Mouse (Mus musculus) heart, embryonic 16.5 days (tissue): ENCODE measurements around the gene Spsb1. TPM values are rescaled to one million over a fixed set of nuclear protein-coding genes. Genes with fewer than 3 reads are reported as not detected.

Experiments
- ATAC-seq: fragments of 200-750 bp; cut with Nextera tagmentation; replicated peaks from 2 replicates; pipeline ENCODE4 v1.8.0; 2017; ENCODE audit warnings: moderate number of reproducible peaks; ENCODE audit not compliant: insufficient read depth, low FRiP score; ENCODE audit errors: extremely low read depth
- H3K27ac ChIP-seq: fragments of 300-500 bp; sonication (generic); 2 replicates; pipeline ENCODE4 v1.5.1; 2014; ENCODE audit warnings: mild to moderate bottlenecking, low read length, control low read depth, moderate library complexity
- H3K27me3 ChIP-seq: fragments of 300-500 bp; sonication (generic); 2 replicates; pipeline ENCODE4 v1.6.1; 2014; ENCODE audit warnings: low read length, mixed read lengths; ENCODE audit not compliant: control insufficient read depth, insufficient read depth
- H3K36me3 ChIP-seq: fragments of 300-500 bp; sonication (generic); 2 replicates; pipeline ENCODE4 v1.6.1; 2014; ENCODE audit not compliant: control insufficient read depth, insufficient read depth
- H3K4me1 ChIP-seq: fragments of 300-500 bp; sonication (generic); 2 replicates; pipeline ENCODE4 v1.6.1; 2014; ENCODE audit warnings: low read length, mixed read lengths; ENCODE audit not compliant: control insufficient read depth, insufficient read depth
- H3K4me2 ChIP-seq: fragments of 300-500 bp; sonication (generic); 2 replicates; pipeline ENCODE4 v1.6.1; 2014; ENCODE audit warnings: low read depth, mild to moderate bottlenecking, control low read depth, low read length
- H3K4me3 ChIP-seq: fragments of 300-500 bp; sonication (generic); 2 replicates; pipeline ENCODE4 v1.5.1; 2014; ENCODE audit warnings: mild to moderate bottlenecking, control low read depth, low read length
- H3K9ac ChIP-seq: fragments of 300-500 bp; sonication (generic); 2 replicates; pipeline ENCODE4 v1.6.1; 2014; ENCODE audit warnings: low read length, control low read depth
- H3K9me3 ChIP-seq: fragments of 300-500 bp; sonication (generic); replicated peaks from 2 replicates; pipeline ENCODE4 v1.6.1; 2016; ENCODE audit warnings: low read length; ENCODE audit not compliant: control insufficient read depth
- WGBS: fragments of 180-500 bp; shearing (Covaris S2); extraction: QIAGEN DNeasy Blood & Tissue Kit; methylation state at CpG from one replicate; pipeline ENCODE4 v1.1.7; 2014; 5-methylcytosine and 5-hydroxymethylcytosine counted together
- polyA plus RNA-seq: library from polyadenylated mRNA; unstranded; fragments of >200 nt; fragmentation: Nextera tagmentation; extraction: Ambion mirVana; gene quantifications from 2 replicates; pipeline ENCODE4 v1.2.1, GENCODE M21; 2015

Spsb1 gene
- polyA plus RNA-seq, 1 experiment from 2014 or later, result 12.4 TPM

- H3K27ac ChIP-seq, result no peak overlapping the region
- no peak overlapping the region for H3K9ac ChIP-seq
Measured at GRCm38 (mm10) chr4:149977181-149977580, 22.3 kb upstream of the Spsb1 start.

GRCm38 (mm10) chr4:149975730-149976254 lies 20.9 kb upstream of the Spsb1 start:
- H3K9me3 ChIP-seq, result no peaks in the 10 kb centered on the region
- no peak overlapping the region for H3K9ac ChIP-seq
- no peak for ATAC-seq
- no peaks in the 10 kb centered on the region for H3K27me3 ChIP-seq
- no peak overlapping the region for H3K4me2 ChIP-seq
- whole genome bisulfite sequencing, result 79% methylated on average over 5 of the region's 5 CpGs
- H3K27ac ChIP-seq, result no peak overlapping the region
- peaks cover 3% of the 10 kb centered on the region; the same call in 1 of the 2 replicates for H3K36me3 ChIP-seq
- peaks cover 33% of the 10 kb centered on the region for H3K4me1 ChIP-seq
- no peak overlapping the region for H3K4me3 ChIP-seq

More at GRCm38 (mm10) chr4:149977181-149977580, 22.3 kb upstream of the Spsb1 start:
- no peak overlapping the region for H3K4me2 ChIP-seq
- WGBS, result 70% methylated on average over 6 of the region's 6 CpGs
- H3K4me3 ChIP-seq, result no peak overlapping the region
- no peaks in the 10 kb centered on the region for H3K27me3 ChIP-seq
- ATAC-seq, result no peak
- no peaks in the 10 kb centered on the region for H3K9me3 ChIP-seq
- H3K36me3 ChIP-seq, result peaks cover 11% of the 10 kb centered on the region
- peaks cover 33% of the 10 kb centered on the region for H3K4me1 ChIP-seq

- WGBS, result 48% methylated on average over 8 of the region's 8 CpGs
- no peaks in the 10 kb centered on the region for H3K27me3 ChIP-seq
- H3K9me3 ChIP-seq, result no peaks in the 10 kb centered on the region
- H3K4me2 ChIP-seq, result no peak overlapping the region
- H3K27ac ChIP-seq, result no peak overlapping the region
- H3K9ac ChIP-seq, result no peak overlapping the region
- no peak for ATAC-seq
- H3K36me3 ChIP-seq, result no peaks in the 10 kb centered on the region
- no peak overlapping the region for H3K4me3 ChIP-seq
- peaks cover 33% of the 10 kb centered on the region for H3K4me1 ChIP-seq
Measured at GRCm38 (mm10) chr4:149975291-149975690, 20.4 kb upstream of the Spsb1 start.

GRCm38 (mm10) chr4:149971393-149971792 lies 16.6 kb upstream of the Spsb1 start:
- Histone ChIP-seq H3K27ac (no peak overlapping the region), H3K4me2 (no peak overlapping the region), H3K27me3 (no peaks in the 10 kb centered on the region), H3K4me1 (peaks cover 8% of the 10 kb centered on the region), H3K9me3 (no peaks in the 10 kb centered on the region), H3K9ac (no peak overlapping the region), H3K4me3 (no peak overlapping the region), H3K36me3 (no peaks in the 10 kb centered on the region)
- 53% methylated on average over 9 of the region's 9 CpGs for WGBS
- no peak for ATAC-seq

- Histone ChIP-seq H3K9ac (no peak overlapping the region), H3K4me1 (peaks cover 4% of the 10 kb centered on the region; the same call in 1 of the 2 replicates)
- 53% methylated on average over 6 of the region's 6 CpGs for WGBS
Measured at GRCm38 (mm10) chr4:149968526-149968925, 13.7 kb upstream of the Spsb1 start.

GRCm38 (mm10) chr4:149966963-149967362 lies 12.1 kb upstream of the Spsb1 start:
- no peak for ATAC-seq
- no peak overlapping the region for H3K4me3 ChIP-seq

More at GRCm38 (mm10) chr4:149968526-149968925, 13.7 kb upstream of the Spsb1 start:
- Histone ChIP-seq H3K4me2 (no peak overlapping the region), H3K36me3 (no peaks in the 10 kb centered on the region), H3K27me3 (no peaks in the 10 kb centered on the region), H3K4me3 (no peak overlapping the region), H3K27ac (no peak overlapping the region), H3K9me3 (no peaks in the 10 kb centered on the region; the same call in 1 of the 2 replicates)
- ATAC-seq, result no peak

GRCm38 (mm10) chr4:149966252-149966651 lies 11.4 kb upstream of the Spsb1 start:
- Histone ChIP-seq H3K36me3 (no peaks in the 10 kb centered on the region), H3K4me1 (peaks cover 4% of the 10 kb centered on the region; the same call in 1 of the 2 replicates), H3K4me2 (no peak overlapping the region), H3K4me3 (no peak overlapping the region), H3K9ac (no peak overlapping the region), H3K27ac (no peak overlapping the region), H3K9me3 (peaks cover 4% of the 10 kb centered on the region), H3K27me3 (no peaks in the 10 kb centered on the region)
- ATAC-seq, result peak; percentile 61
- 33% methylated on average over 5 of the region's 5 CpGs for WGBS

More at GRCm38 (mm10) chr4:149966963-149967362, 12.1 kb upstream of the Spsb1 start:
- Histone ChIP-seq H3K4me1 (peaks cover 4% of the 10 kb centered on the region; the same call in 1 of the 2 replicates), H3K27me3 (no peaks in the 10 kb centered on the region), H3K36me3 (no peaks in the 10 kb centered on the region), H3K4me2 (no peak overlapping the region), H3K9ac (no peak overlapping the region), H3K27ac (no peak overlapping the region), H3K9me3 (peaks cover 4% of the 10 kb centered on the region)
- WGBS, result 89% methylated on average over 9 of the region's 9 CpGs

GRCm38 (mm10) chr4:149965672-149966071 lies 10.8 kb upstream of the Spsb1 start:
- Histone ChIP-seq H3K4me2 (no peak overlapping the region), H3K4me1 (peaks cover 4% of the 10 kb centered on the region; the same call in 1 of the 2 replicates)
- no peak for ATAC-seq

GRCm38 (mm10) chr4:149965242-149965641 lies 10.4 kb upstream of the Spsb1 start:
- peaks cover 4% of the 10 kb centered on the region for H3K9me3 ChIP-seq
- H3K4me2 ChIP-seq, result no peak overlapping the region
- H3K4me1 ChIP-seq, result peaks cover 4% of the 10 kb centered on the region; the same call in 1 of the 2 replicates
- no peak overlapping the region for H3K4me3 ChIP-seq
- no peaks in the 10 kb centered on the region for H3K27me3 ChIP-seq
- ATAC-seq, result no peak
- 78% methylated on average over 6 of the region's 6 CpGs for WGBS
- no peak overlapping the region; the same call in 1 of the 2 replicates for H3K9ac ChIP-seq
- H3K36me3 ChIP-seq, result no peaks in the 10 kb centered on the region
- no peak overlapping the region for H3K27ac ChIP-seq

More at GRCm38 (mm10) chr4:149965672-149966071, 10.8 kb upstream of the Spsb1 start:
- H3K27ac ChIP-seq, result no peak overlapping the region
- H3K36me3 ChIP-seq, result no peaks in the 10 kb centered on the region
- WGBS, result 71% methylated on average over 6 of the region's 6 CpGs
- peaks cover 4% of the 10 kb centered on the region for H3K9me3 ChIP-seq
- H3K9ac ChIP-seq, result peak overlapping the region; percentile 28; the same call in 1 of the 2 replicates
- H3K27me3 ChIP-seq, result no peaks in the 10 kb centered on the region
- H3K4me3 ChIP-seq, result no peak overlapping the region
